Mouse (Mus musculus) hindbrain, embryonic 14.5 days (tissue): ENCODE measurements around the gene Atp1b3. TPM values are rescaled to one million over a fixed set of nuclear protein-coding genes. Genes with fewer than 3 reads are reported as not detected.
"Not testable (repeated sequence)": the region's sequence is repeated elsewhere in the genome, so short reads cannot be mapped to it uniquely, and the experiment has no call there.

ENCODE experiments used
- ATAC-seq: fragments of 200-750 bp; cut with Nextera tagmentation; 2 replicates; pipeline ENCODE4 v1.8.0; 2017; ENCODE audit warnings: moderate number of reproducible peaks, mild to moderate bottlenecking, moderate TSS enrichment, moderate library complexity; ENCODE audit not compliant: low FRiP score
- DNase-seq: peaks from one replicate; pipeline ENCODE4 v3.0.0-alpha.2; 2015; ENCODE audit warnings: low spot score
- H3K27ac ChIP-seq: fragments of 300-500 bp; sonication (generic); 2 replicates; pipeline ENCODE4 v1.5.1; 2014; ENCODE audit warnings: mild to moderate bottlenecking, moderate library complexity
- H3K27me3 ChIP-seq: fragments of 300-500 bp; sonication (generic); 2 replicates; pipeline ENCODE4 v1.6.1; 2014; ENCODE audit warnings: mild to moderate bottlenecking, low read length, mixed read lengths; ENCODE audit not compliant: control insufficient read depth, insufficient read depth
- H3K36me3 ChIP-seq: fragments of 300-500 bp; sonication (generic); replicated peaks from 2 replicates; pipeline ENCODE4 v1.6.1; 2014; ENCODE audit not compliant: control insufficient read depth, insufficient read depth
- H3K4me1 ChIP-seq: fragments of 300-500 bp; sonication (generic); replicated peaks from 2 replicates; pipeline ENCODE4 v1.6.1; 2014; ENCODE audit warnings: antibody characterized with exemption, low read length, mixed read lengths; ENCODE audit not compliant: control insufficient read depth, insufficient read depth
- H3K4me2 ChIP-seq: fragments of 300-500 bp; sonication (generic); replicated peaks from 2 replicates; pipeline ENCODE4 v1.6.1; 2014; ENCODE audit warnings: mild to moderate bottlenecking, moderate library complexity
- H3K4me3 ChIP-seq: fragments of 300-500 bp; sonication (generic); replicated peaks from 2 replicates; pipeline ENCODE4 v1.5.1; 2014; ENCODE audit warnings: mild to moderate bottlenecking, low read length
- H3K9ac ChIP-seq: fragments of 300-500 bp; sonication (generic); 2 replicates; pipeline ENCODE4 v1.6.1; 2014
- H3K9me3 ChIP-seq: fragments of 300-500 bp; sonication (generic); 2 replicates; pipeline ENCODE4 v1.6.1; 2016; ENCODE audit warnings: low read length; ENCODE audit not compliant: control insufficient read depth
- WGBS: fragments of 180-500 bp; shearing (Covaris S2); extraction: QIAGEN DNeasy Blood & Tissue Kit; methylation state at CpG from one replicate; pipeline ENCODE4 v1.1.7; 2014; 5-methylcytosine and 5-hydroxymethylcytosine counted together
- polyA plus RNA-seq: library from polyadenylated mRNA; unstranded; fragments of >200 nt; fragmentation: Nextera tagmentation; extraction: Ambion mirVana; gene quantifications from 2 replicates; pipeline ENCODE4 v1.2.1, GENCODE M21; 2014

Gene Atp1b3
- polyA plus RNA-seq, 1 experiment from 2014 or later, result 181 TPM

- Histone ChIP-seq H3K4me1 (peaks cover 3% of the 10 kb centered on the region; the same call in 1 of the 2 replicates), H3K36me3 (no peaks in the 10 kb centered on the region), H3K4me2 (no peak overlapping the region), H3K4me3 (no peak overlapping the region), H3K9me3 (no peaks in the 10 kb centered on the region), H3K27me3 (no peaks in the 10 kb centered on the region), H3K9ac (no peak overlapping the region), H3K27ac (no peak overlapping the region)
- ATAC-seq (no peak), DNase-seq (no peak)
- 66% methylated on average over 5 of the region's 5 CpGs for WGBS
Measured at GRCm38 (mm10) chr9:96369654-96370384, 5.6 kb upstream of the Atp1b3 start.

- no peaks in the 10 kb centered on the region for H3K27me3 ChIP-seq
- H3K27ac ChIP-seq, result no peak overlapping the region
- ATAC-seq (no peak), DNase-seq (no peak)
- WGBS, result 68% methylated on average over 6 of the region's 6 CpGs
- no peak overlapping the region for H3K9ac ChIP-seq
- H3K4me1 ChIP-seq, result peaks cover 26% of the 10 kb centered on the region
- no peak overlapping the region for H3K4me3 ChIP-seq
- no peaks in the 10 kb centered on the region for H3K36me3 ChIP-seq
- no peak overlapping the region for H3K4me2 ChIP-seq
- no peaks in the 10 kb centered on the region for H3K9me3 ChIP-seq
Measured at GRCm38 (mm10) chr9:96365271-96365872, 1.1 kb upstream of the Atp1b3 start.

GRCm38 (mm10) chr9:96363581-96364140 lies 581 bp downstream of the Atp1b3 start:
- Histone ChIP-seq H3K36me3 (no peaks in the 10 kb centered on the region), H3K27me3 (no peaks in the 10 kb centered on the region), H3K4me3 (peak overlapping the region; percentile 93), H3K9me3 (no peaks in the 10 kb centered on the region), H3K27ac (peak overlapping the region; percentile 89), H3K4me1 (peaks cover 28% of the 10 kb centered on the region), H3K9ac (peak overlapping the region; percentile 90), H3K4me2 (peak overlapping the region; percentile 81)
- peak; percentile 62 for ATAC-seq
- WGBS, result under 1% methylated on average over 63 of the region's 64 CpGs
- DNase-seq, result peak; percentile 51

- H3K27me3 ChIP-seq, result no peaks in the 10 kb centered on the region
- H3K4me2 ChIP-seq, result no peak overlapping the region
- H3K9me3 ChIP-seq, result no peaks in the 10 kb centered on the region
- 98% methylated on average over 3 of the region's 3 CpGs for WGBS
- no peak for ATAC-seq
- H3K4me3 ChIP-seq, result no peak overlapping the region
- peaks cover 25% of the 10 kb centered on the region for H3K4me1 ChIP-seq
- no peak overlapping the region for H3K9ac ChIP-seq
- no peak overlapping the region for H3K27ac ChIP-seq
- no peak for DNase-seq
- H3K36me3 ChIP-seq, result no peaks in the 10 kb centered on the region
Measured at GRCm38 (mm10) chr9:96360056-96360455, 4.2 kb downstream of the Atp1b3 start.

- Histone ChIP-seq H3K9ac (no peak overlapping the region), H3K4me1 (no peaks in the 10 kb centered on the region; the same call in 1 of the 2 replicates), H3K27me3 (no peaks in the 10 kb centered on the region), H3K4me2 (no peak overlapping the region), H3K27ac (no peak overlapping the region), H3K9me3 (no peaks in the 10 kb centered on the region), H3K36me3 (no peaks in the 10 kb centered on the region), H3K4me3 (no peak overlapping the region)
- ATAC-seq (no peak), DNase-seq (no peak)
- 74% methylated on average over 8 of the region's 8 CpGs for WGBS
Measured at GRCm38 (mm10) chr9:96353799-96354198, 10.4 kb downstream of the Atp1b3 start.

GRCm38 (mm10) chr9:96353121-96353769 lies 11.0 kb downstream of the Atp1b3 start:
- Histone ChIP-seq H3K27ac (no peak overlapping the region), H3K27me3 (no peaks in the 10 kb centered on the region), H3K4me1 (no peaks in the 10 kb centered on the region; the same call in 1 of the 2 replicates), H3K4me2 (no peak overlapping the region), H3K36me3 (no peaks in the 10 kb centered on the region), H3K4me3 (no peak overlapping the region), H3K9ac (no peak overlapping the region), H3K9me3 (no peaks in the 10 kb centered on the region)
- no peak for DNase-seq
- 81% methylated on average over 12 of the region's 12 CpGs for WGBS
- ATAC-seq, result no peak

GRCm38 (mm10) chr9:96351771-96352170 lies 12.5 kb downstream of the Atp1b3 start:
- not testable (repeated sequence) for H3K9me3 ChIP-seq, DNase-seq, H3K27ac ChIP-seq, H3K27me3 ChIP-seq, H3K9ac ChIP-seq, ATAC-seq, H3K36me3 ChIP-seq, H3K4me2 ChIP-seq, H3K4me1 ChIP-seq, H3K4me3 ChIP-seq
- 86% methylated on average over 6 of the region's 6 CpGs for WGBS

- ATAC-seq, result no peak
- WGBS, result 55% methylated on average over 3 of the region's 3 CpGs
- Histone ChIP-seq H3K4me2 (no peak overlapping the region), H3K36me3 (peaks cover 5% of the 10 kb centered on the region; the same call in 1 of the 2 replicates), H3K27ac (no peak overlapping the region), H3K4me3 (no peak overlapping the region), H3K9ac (no peak overlapping the region), H3K27me3 (no peaks in the 10 kb centered on the region), H3K4me1 (no peaks in the 10 kb centered on the region; the same call in 1 of the 2 replicates), H3K9me3 (no peaks in the 10 kb centered on the region)
- DNase-seq, result no peak
Measured at GRCm38 (mm10) chr9:96350476-96350875, 13.8 kb downstream of the Atp1b3 start.

GRCm38 (mm10) chr9:96350010-96350409 lies 14.2 kb downstream of the Atp1b3 start:
- no peaks in the 10 kb centered on the region for H3K9me3 ChIP-seq
- H3K4me3 ChIP-seq, result no peak overlapping the region
- peak; percentile 80 for DNase-seq
- no peak overlapping the region for H3K9ac ChIP-seq
- H3K27me3 ChIP-seq, result no peaks in the 10 kb centered on the region
- H3K36me3 ChIP-seq, result peaks cover 6% of the 10 kb centered on the region
- no peak overlapping the region for H3K27ac ChIP-seq
- no peak; the same call in 1 of the 2 replicates for ATAC-seq
- no peaks in the 10 kb centered on the region; the same call in 1 of the 2 replicates for H3K4me1 ChIP-seq
- no peak overlapping the region for H3K4me2 ChIP-seq
- 51% methylated on average over 4 of the region's 4 CpGs for WGBS
